13 mouse cellular contexts compared by ENCODE assay signal in genomic region chr17:23566787-23567186, GRCm38 (mm10). TPM values are rescaled to one million over a fixed set of nuclear protein-coding genes. Genes with fewer than 3 reads are reported as not detected.
DNase-seq lines count a peak whose midpoint lies in the region; ATAC-seq and TF ChIP-seq lines count a peak whose summit lies in the region.
"Had no signal": no experiment of that assay in that cellular context is flagged by ENCODE, and none has a peak within 500 bp of the region (broad histone marks: within the 10 kb centered on the region; RNA-seq: fewer than 3 reads in every experiment).

No protein-coding gene starts in this region.

- no peak overlapping the region for H3K4me3 ChIP-seq in liver, postnatal 0 days (ENCODE audit: low read depth, low read length)
- no peak overlapping the region for H3K4me3 ChIP-seq in stomach, postnatal 0 days (ENCODE audit: low read depth, low read length)
- no peak overlapping the region for H3K4me3 ChIP-seq in forebrain, embryonic 11.5 days (ENCODE audit: low read depth, low read length)

- no peaks in the 10 kb centered on the region for H3K9me3 ChIP-seq in liver, postnatal 0 days (ENCODE audit: low read length)
- H3K9me3 ChIP-seq in stomach, postnatal 0 days (ENCODE audit: control insufficient read depth, low read length): no peaks in the 10 kb centered on the region
- H3K9me3 ChIP-seq in forebrain, embryonic 11.5 days (ENCODE audit: control insufficient read depth, low read length): no peaks in the 10 kb centered on the region

- H3K27ac ChIP-seq in liver, postnatal 0 days (ENCODE audit: low read depth): no peak overlapping the region
- H3K27ac ChIP-seq in stomach, postnatal 0 days (replicated peaks): no peak overlapping the region
- no peak overlapping the region for H3K27ac ChIP-seq in forebrain, embryonic 11.5 days (ENCODE audit: low read depth, low read length)

- H3K27me3 ChIP-seq in liver, postnatal 0 days (ENCODE audit: insufficient read depth, low read length): no peaks in the 10 kb centered on the region
- no peaks in the 10 kb centered on the region for H3K27me3 ChIP-seq in stomach, postnatal 0 days (ENCODE audit: control insufficient read depth, insufficient read depth, low read length)
- H3K27me3 ChIP-seq in forebrain, embryonic 11.5 days (ENCODE audit: control insufficient read depth, insufficient read depth, low read length): no peaks in the 10 kb centered on the region

- TF ChIP-seq EP300 in liver, postnatal 0 days (IDR thresholded peaks at IDR 0.05; ENCODE audit: low read depth): no peak
- TF ChIP-seq EP300 in stomach, postnatal 0 days (optimal IDR thresholded peaks at IDR 0.05): no peak

- H3K4me2 ChIP-seq in liver, postnatal 0 days (ENCODE audit: low read depth, low read length): no peak overlapping the region
- no peak overlapping the region for H3K4me2 ChIP-seq in stomach, postnatal 0 days (replicated peaks; ENCODE audit: low read depth)
- H3K4me2 ChIP-seq in forebrain, embryonic 11.5 days (ENCODE audit: low read depth, low read length, severe bottlenecking): no peak overlapping the region

- no peak for ATAC-seq in liver, postnatal 0 days
- no peak for ATAC-seq in stomach, postnatal 0 days (ENCODE audit: low FRiP score, low TSS enrichment)
- no peak for ATAC-seq in forebrain, embryonic 11.5 days (replicated peaks; ENCODE audit: low FRiP score)

- 45% methylated on average over 5 of the region's 5 CpGs for WGBS in liver, postnatal 0 days (ENCODE audit: insufficient replicate concordance)
- 43% methylated on average over 5 of the region's 5 CpGs for whole genome bisulfite sequencing in stomach, postnatal 0 days
- 61% methylated on average over 5 of the region's 5 CpGs for WGBS in forebrain, embryonic 11.5 days

- H3K4me1 ChIP-seq in liver, postnatal 0 days (ENCODE audit: insufficient read depth): peaks cover 10% of the 10 kb centered on the region
- H3K4me1 ChIP-seq in stomach, postnatal 0 days (replicated peaks; ENCODE audit: control insufficient read depth, insufficient read depth): no peaks in the 10 kb centered on the region
- no peaks in the 10 kb centered on the region; the same call in 1 of the 2 replicates for H3K4me1 ChIP-seq in forebrain, embryonic 11.5 days (replicated peaks; ENCODE audit: control insufficient read depth, insufficient read depth, low read length)

- TF ChIP-seq CTCF in liver, postnatal 0 days (IDR thresholded peaks at IDR 0.05; ENCODE audit: low read depth): peak; percentile 57
- peak; percentile 57 for TF ChIP-seq CTCF in stomach, postnatal 0 days (IDR thresholded peaks at IDR 0.05; ENCODE audit: low read depth)

- peak; percentile 12 for DNase-seq in embryo, embryonic 10 days (ENCODE audit: low spot score)
- DNase-seq in embryo, embryonic 9.5 days (ENCODE audit: extremely low spot score): no peak
- DNase-seq in liver, postnatal 0 days: no peak
- no peak for DNase-seq in liver
- DNase-seq in R1 (ENCODE audit: low read depth, low spot score): peak; percentile 51
- no peak for DNase-seq in stomach, postnatal 0 days (ENCODE audit: low spot score)
- no peak for DNase-seq in layer of hippocampus, adult 18-20 months (ENCODE audit: low spot score in 2 of 2)
- DNase-seq in forebrain, embryonic 11.5 days (ENCODE audit: low spot score): no peak
- DNase-seq: cerebellum, adult 11 months; heart, postnatal 10 days; kidney, adult 11 months had no signal

- no peaks in the 10 kb centered on the region for H3K36me3 ChIP-seq in liver, postnatal 0 days (replicated peaks; ENCODE audit: insufficient read depth, low read length)
- H3K36me3 ChIP-seq in stomach, postnatal 0 days (ENCODE audit: control insufficient read depth, insufficient read depth, low read length): no peaks in the 10 kb centered on the region
- H3K36me3 ChIP-seq in forebrain, embryonic 11.5 days (ENCODE audit: control insufficient read depth, insufficient read depth, low read length): no peaks in the 10 kb centered on the region

- no peak overlapping the region for H3K9ac ChIP-seq in liver, postnatal 0 days (replicated peaks)
- H3K9ac ChIP-seq in stomach, postnatal 0 days (ENCODE audit: low read length): no peak overlapping the region
- no peak overlapping the region for H3K9ac ChIP-seq in forebrain, embryonic 11.5 days (ENCODE audit: low read length)

RNA-seq across cellular contexts. Expression of gene Zfp213, which starts 2.7 kb away (rescaled TPM):
- 5.2 and 5.5 TPM in 2 replicates for polyA plus RNA-seq in liver, postnatal 0 days (2015; fragmentation: Nextera tagmentation; extraction: Ambion mirVana)
- polyA plus RNA-seq in stomach, postnatal 0 days (2015; fragmentation: Nextera tagmentation; extraction: Ambion mirVana): 8.9 and 9.2 TPM in 2 replicates
- total RNA-seq in layer of hippocampus, adult 18-20 months (2021): 1 to 10 TPM; 7.9 to 8.0 TPM
- 28.1 and 29.9 TPM in 2 replicates for polyA plus RNA-seq in forebrain, embryonic 11.5 days (2014; fragmentation: Nextera tagmentation; extraction: Ambion mirVana)

RNA-seq across cellular contexts. Expression of gene Zfp13, which starts 32.5 kb away (rescaled TPM):
- polyA plus RNA-seq in liver, postnatal 0 days (2015; fragmentation: Nextera tagmentation; extraction: Ambion mirVana): 1.1 and 1.4 TPM in 2 replicates
- 4.0 and 5.7 TPM in 2 replicates for polyA plus RNA-seq in stomach, postnatal 0 days (2015; fragmentation: Nextera tagmentation; extraction: Ambion mirVana)
- 10 to 100 TPM; 28.0 to 29.6 TPM for total RNA-seq in layer of hippocampus, adult 18-20 months (2021)
- 19.2 and 20.5 TPM in 2 replicates for polyA plus RNA-seq in forebrain, embryonic 11.5 days (2014; fragmentation: Nextera tagmentation; extraction: Ambion mirVana)
- total RNA-seq: monocyte, adult 5-6 weeks had no signal

RNA-seq across cellular contexts. Expression of gene Zscan10, which starts 33.9 kb away (rescaled TPM):
- polyA plus RNA-seq in liver, postnatal 0 days (2015; fragmentation: Nextera tagmentation; extraction: Ambion mirVana): not detected in 2 replicates
- 0.05 TPM in 1 of 2 replicates, not detected in the other for polyA plus RNA-seq in stomach, postnatal 0 days (2015; fragmentation: Nextera tagmentation; extraction: Ambion mirVana)
- total RNA-seq in layer of hippocampus, adult 18-20 months (2021): not detected
- 0.16 and 0.27 TPM in 2 replicates for polyA plus RNA-seq in forebrain, embryonic 11.5 days (2014; fragmentation: Nextera tagmentation; extraction: Ambion mirVana)
- total RNA-seq: heart, postnatal 10 days; monocyte, adult 5-6 weeks had no signal
- polyA plus RNA-seq: small intestine, adult 2 months had no signal

Comparison
In these comparisons a context has a peak if more than half of its experiments do, and no peak if none do; other contexts are left out.
1. DNase-seq: peak in embryo, embryonic 10 days (single experiment) and R1 (single experiment); none in embryo, embryonic 9.5 days (single experiment), liver, postnatal 0 days (single experiment), liver (single experiment), stomach, postnatal 0 days (single experiment), layer of hippocampus, adult 18-20 months (0 of 2) and forebrain, embryonic 11.5 days (single experiment).